Mouse (Mus musculus) heart, embryonic 10.5 days (tissue): ENCODE results near the gene Manba. TPM values are rescaled to one million over a fixed set of nuclear protein-coding genes. Genes with fewer than 3 reads are reported as not detected.
"Not testable (repeated sequence)": the region's sequence is repeated elsewhere in the genome, so short reads cannot be mapped to it uniquely, and the experiment has no call there.

Experiments
- DNase-seq: peaks from one replicate; pipeline ENCODE4 v3.0.0-alpha.2; 2017; ENCODE audit warnings: low spot score
- H3K27ac ChIP-seq: fragments of 300-500 bp; sonication (generic); 2 replicates; pipeline ENCODE4 v1.5.1; 2016; ENCODE audit warnings: mild to moderate bottlenecking
- H3K27me3 ChIP-seq: fragments of 300-500 bp; sonication (generic); 2 replicates; pipeline ENCODE4 v1.6.1; 2016; ENCODE audit warnings: mild to moderate bottlenecking; ENCODE audit not compliant: poor library complexity, insufficient read depth, severe bottlenecking
- H3K36me3 ChIP-seq: fragments of 300-500 bp; sonication (generic); 2 replicates; pipeline ENCODE4 v1.6.1; 2016; ENCODE audit warnings: mild to moderate bottlenecking, moderate library complexity
- H3K4me1 ChIP-seq: fragments of 300-500 bp; sonication (generic); 2 replicates; pipeline ENCODE4 v1.6.1; 2016; ENCODE audit warnings: mild to moderate bottlenecking
- H3K4me3 ChIP-seq: fragments of 300-500 bp; sonication (generic); 2 replicates; pipeline ENCODE4 v1.5.1; 2016; ENCODE audit warnings: mild to moderate bottlenecking, moderate library complexity
- H3K9me3 ChIP-seq: fragments of 300-500 bp; sonication (generic); 2 replicates; pipeline ENCODE4 v1.6.1; 2016; ENCODE audit warnings: mild to moderate bottlenecking, moderate library complexity
- WGBS: fragments of 180-500 bp; shearing (Covaris S2); methylation state at CpG from one replicate; pipeline ENCODE4 v1.1.7; 2016; 5-methylcytosine and 5-hydroxymethylcytosine counted together
- polyA plus RNA-seq: library from polyadenylated mRNA; unstranded; fragments of >200 nt; fragmentation: Nextera tagmentation; extraction: Ambion mirVana; gene quantifications from 2 replicates; pipeline ENCODE4 v1.2.1, GENCODE M21; 2016

Gene Manba
- polyA plus RNA-seq, 1 experiment from 2014 or later = 17.3 TPM

DNA sequence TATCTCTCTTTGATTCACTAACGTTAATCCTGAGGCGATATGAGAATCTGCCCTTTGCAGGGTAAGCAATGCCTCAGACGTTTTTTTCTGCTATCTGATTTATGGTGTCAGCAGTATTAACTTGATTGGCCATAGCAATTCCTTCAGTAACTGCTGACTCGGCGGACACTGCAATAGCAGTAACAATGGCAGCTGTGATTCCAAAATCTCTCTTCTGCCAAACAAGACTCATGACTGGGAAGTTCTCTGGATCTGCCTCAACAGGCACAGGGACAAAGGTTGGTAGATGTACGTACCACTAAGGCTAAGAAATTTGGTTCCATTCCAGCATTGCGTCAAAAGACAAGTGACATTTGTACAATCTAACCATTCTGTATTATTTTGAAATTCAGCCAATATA lies 7.9 kb downstream of the Manba start:
- not testable (repeated sequence) for H3K4me1 ChIP-seq, H3K9me3 ChIP-seq, H3K27me3 ChIP-seq, H3K27ac ChIP-seq, DNase-seq, H3K4me3 ChIP-seq
- peaks cover 17% of the 10 kb centered on the region for H3K36me3 ChIP-seq
- WGBS = 84% methylated on average over 7 of the region's 7 CpGs

DNA sequence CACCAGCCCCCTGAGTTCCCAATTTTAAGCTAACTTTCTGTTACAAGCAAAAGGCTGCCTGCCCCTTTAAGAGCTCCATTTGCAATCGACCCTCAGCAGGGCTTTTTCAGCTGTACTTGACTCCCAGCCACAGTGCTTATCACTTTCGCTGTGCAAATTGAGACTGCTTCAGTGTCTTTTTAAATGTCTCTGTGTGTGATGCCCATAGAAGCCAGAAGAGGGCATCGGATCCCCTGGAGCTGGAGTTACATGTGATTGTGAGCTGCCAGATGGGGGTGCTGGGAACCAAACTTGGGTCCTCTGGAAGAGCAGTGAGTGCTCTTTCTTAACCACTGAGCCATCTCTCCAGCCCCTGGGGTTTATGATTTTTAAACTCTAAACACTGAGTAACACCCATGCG lies 12.5 kb downstream of the Manba start:
- not testable (repeated sequence) for H3K27ac ChIP-seq, H3K27me3 ChIP-seq, H3K4me3 ChIP-seq, H3K9me3 ChIP-seq, H3K36me3 ChIP-seq, DNase-seq
- H3K4me1 ChIP-seq = peaks cover 12% of the 10 kb centered on the region
- 87% methylated on average over 4 of the region's 4 CpGs for WGBS

DNA sequence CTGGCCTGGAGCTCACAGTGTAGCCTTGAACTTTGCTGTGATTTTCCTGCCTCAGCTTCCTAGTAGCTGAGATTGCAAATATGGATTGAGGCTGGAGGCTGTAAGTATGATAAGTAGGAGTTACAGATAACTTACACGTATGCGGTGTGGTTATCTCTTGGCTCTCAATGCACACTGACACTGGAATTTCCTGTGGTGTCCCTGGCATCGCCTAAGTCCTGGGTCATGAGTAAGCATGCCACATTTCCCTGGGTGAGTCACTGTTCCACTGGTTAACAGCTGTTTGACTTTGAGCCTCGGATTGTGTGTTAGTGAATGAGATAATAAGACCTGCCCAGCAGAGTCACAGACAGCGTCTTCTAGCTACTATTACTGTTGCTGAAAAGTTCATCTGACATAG lies 13.5 kb downstream of the Manba start:
- peaks cover 17% of the 10 kb centered on the region for H3K4me1 ChIP-seq
- H3K9me3 ChIP-seq = no peaks in the 10 kb centered on the region
- WGBS = 53% methylated on average over 5 of the region's 5 CpGs
- peaks cover 9% of the 10 kb centered on the region; the same call in 1 of the 2 replicates for H3K36me3 ChIP-seq
- H3K4me3 ChIP-seq = no peak overlapping the region
- no peak for DNase-seq
- H3K27ac ChIP-seq = no peak overlapping the region
- H3K27me3 ChIP-seq = no peaks in the 10 kb centered on the region

DNA sequence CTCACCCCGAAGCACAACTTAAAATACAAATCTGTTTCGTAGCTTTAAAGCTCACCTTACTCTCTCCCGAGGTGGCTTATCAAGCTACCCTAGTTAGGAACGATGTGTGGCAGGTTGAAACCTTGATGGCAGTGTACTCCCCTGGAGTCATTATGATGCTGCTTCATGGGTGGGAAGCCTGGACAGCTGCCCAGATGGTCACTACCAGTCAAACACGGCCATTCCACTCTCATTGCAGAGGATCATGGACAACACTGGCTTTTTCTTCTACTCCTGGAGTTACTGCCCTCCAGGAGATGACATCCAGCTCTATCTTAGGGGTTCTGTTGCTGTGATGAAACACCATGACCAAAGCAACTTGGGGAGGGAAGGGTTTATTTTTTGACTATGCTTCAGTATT lies 17.7 kb downstream of the Manba start:
- Histone ChIP-seq H3K4me3 (no peak overlapping the region), H3K27ac (peak overlapping the region; percentile 54; the same call in 1 of the 2 replicates), H3K27me3 (no peaks in the 10 kb centered on the region), H3K4me1 (peaks cover 21% of the 10 kb centered on the region), H3K36me3 (peaks cover 11% of the 10 kb centered on the region; the same call in 1 of the 2 replicates), H3K9me3 (no peaks in the 10 kb centered on the region)
- 72% methylated on average over 5 of the region's 5 CpGs for WGBS
- DNase-seq = no peak

DNA sequence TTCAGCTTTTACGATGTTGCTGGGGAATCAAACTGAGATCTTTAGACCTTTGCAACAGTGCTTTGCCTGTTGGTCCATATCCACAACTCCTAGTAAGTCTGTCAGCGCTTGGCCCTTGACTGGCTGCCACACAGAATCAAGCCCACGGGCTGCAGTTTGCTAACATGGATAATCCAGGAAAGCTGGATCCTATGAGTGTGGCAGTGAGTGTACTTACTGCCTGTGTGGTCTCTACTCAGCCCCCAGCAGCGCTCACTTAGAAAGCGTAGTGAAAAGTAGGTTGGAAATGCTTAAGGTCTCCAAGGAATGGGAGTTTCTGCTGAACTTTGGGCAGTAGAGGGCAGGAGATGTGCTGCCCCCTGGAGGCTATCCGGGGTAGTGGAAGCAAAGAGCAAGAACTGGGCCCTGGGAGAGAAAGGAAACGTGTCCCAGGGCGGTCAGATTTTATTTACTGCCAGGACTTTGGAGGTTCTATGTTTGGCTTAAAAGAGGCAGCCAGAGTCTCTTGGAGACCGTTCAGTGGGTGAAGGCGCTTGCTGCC lies 20.0 kb downstream of the Manba start:
- H3K27ac ChIP-seq = no peak overlapping the region
- H3K9me3 ChIP-seq = no peaks in the 10 kb centered on the region
- peaks cover 6% of the 10 kb centered on the region; the same call in 1 of the 2 replicates for H3K36me3 ChIP-seq
- peaks cover 21% of the 10 kb centered on the region for H3K4me1 ChIP-seq
- 60% methylated on average over 10 of the region's 10 CpGs for WGBS
- H3K4me3 ChIP-seq = no peak overlapping the region
- no peaks in the 10 kb centered on the region for H3K27me3 ChIP-seq
- no peak for DNase-seq

DNA sequence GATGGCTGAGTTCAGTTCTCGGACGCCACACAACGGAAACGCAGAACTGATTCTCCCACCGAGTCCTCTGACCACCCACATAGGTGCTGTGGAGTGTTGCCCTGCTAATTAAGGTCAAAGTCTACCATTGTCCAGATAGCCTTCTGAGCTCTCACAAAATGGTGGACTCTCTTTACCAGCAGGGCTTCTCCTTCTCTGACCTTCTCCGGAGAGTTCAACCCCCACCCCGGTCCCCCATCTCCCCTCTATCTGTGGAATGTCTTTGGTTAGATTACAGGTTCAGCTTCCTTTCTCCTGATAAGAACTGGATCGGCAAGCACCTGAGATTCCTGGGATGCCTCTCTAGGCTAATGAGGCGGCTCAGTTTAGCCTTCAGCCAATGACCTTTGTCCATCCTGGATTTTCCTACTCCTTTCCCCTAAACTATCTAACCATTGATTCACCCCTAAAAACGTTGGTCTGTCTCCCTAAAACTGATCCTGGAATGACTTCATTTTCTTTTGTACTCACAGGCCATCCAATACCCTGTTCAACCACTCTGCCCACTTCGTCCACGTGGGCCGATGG lies 20.6 kb downstream of the Manba start:
- Histone ChIP-seq H3K4me1 (peaks cover 21% of the 10 kb centered on the region), H3K4me3 (no peak overlapping the region), H3K27ac (no peak overlapping the region), H3K36me3 (peaks cover 7% of the 10 kb centered on the region; the same call in 1 of the 2 replicates), H3K9me3 (no peaks in the 10 kb centered on the region), H3K27me3 (no peaks in the 10 kb centered on the region)
- no peak for DNase-seq
- WGBS = 78% methylated on average over 13 of the region's 13 CpGs

DNA sequence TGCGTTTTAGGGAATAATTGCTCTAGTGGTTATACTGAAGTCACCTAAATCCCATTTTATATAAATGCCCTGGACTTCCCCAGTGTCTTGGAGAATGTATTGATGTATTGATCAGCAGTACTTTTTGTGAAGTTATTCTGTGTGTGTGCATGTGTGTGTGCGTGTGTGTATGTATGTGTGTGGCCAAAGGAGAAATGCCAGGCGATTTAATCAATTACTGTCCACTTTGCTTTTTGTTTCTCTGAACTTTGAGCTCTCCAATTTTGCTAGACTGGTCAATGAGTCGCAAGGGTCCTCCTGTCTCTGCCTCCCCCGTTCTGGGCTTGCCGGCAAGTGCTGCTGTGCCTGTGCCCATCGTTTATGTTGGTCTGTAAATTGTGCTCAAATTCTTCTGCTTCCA lies 22.1 kb downstream of the Manba start:
- WGBS = 87% methylated on average over 7 of the region's 7 CpGs
- no peaks in the 10 kb centered on the region for H3K9me3 ChIP-seq
- DNase-seq = no peak

DNA sequence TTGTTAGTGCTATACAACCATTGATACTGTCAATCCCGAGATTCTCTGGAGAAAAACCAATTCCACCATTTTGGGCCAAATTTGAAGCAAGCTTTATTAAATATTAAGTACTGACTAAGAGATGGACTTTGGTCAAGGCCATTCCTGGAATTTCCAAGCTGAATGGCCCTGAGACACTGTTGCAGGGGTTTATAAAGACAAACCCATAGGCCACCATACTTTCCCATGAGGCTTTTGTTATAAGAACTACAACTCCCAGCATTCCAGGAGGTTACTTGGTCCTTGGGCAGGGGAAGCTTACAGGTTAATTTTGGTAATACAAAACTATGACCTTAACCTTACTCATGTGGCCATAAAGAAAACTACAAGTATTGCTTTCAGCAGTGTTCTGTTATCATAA lies 22.8 kb downstream of the Manba start:
- peaks cover 13% of the 10 kb centered on the region; the same call in 1 of the 2 replicates for H3K36me3 ChIP-seq
- H3K27me3 ChIP-seq = no peaks in the 10 kb centered on the region
- 75% methylated on average over 1 of the region's 1 CpGs for WGBS
- no peaks in the 10 kb centered on the region for H3K9me3 ChIP-seq
- H3K4me1 ChIP-seq = peaks cover 11% of the 10 kb centered on the region
- H3K27ac ChIP-seq = no peak overlapping the region
- H3K4me3 ChIP-seq = no peak overlapping the region
- no peak for DNase-seq

More for the DNA sequence above, 22.1 kb downstream of the Manba start:
- Histone ChIP-seq H3K27me3 (no peaks in the 10 kb centered on the region), H3K4me3 (no peak overlapping the region), H3K27ac (no peak overlapping the region), H3K36me3 (peaks cover 10% of the 10 kb centered on the region; the same call in 1 of the 2 replicates), H3K4me1 (peaks cover 15% of the 10 kb centered on the region)

DNA sequence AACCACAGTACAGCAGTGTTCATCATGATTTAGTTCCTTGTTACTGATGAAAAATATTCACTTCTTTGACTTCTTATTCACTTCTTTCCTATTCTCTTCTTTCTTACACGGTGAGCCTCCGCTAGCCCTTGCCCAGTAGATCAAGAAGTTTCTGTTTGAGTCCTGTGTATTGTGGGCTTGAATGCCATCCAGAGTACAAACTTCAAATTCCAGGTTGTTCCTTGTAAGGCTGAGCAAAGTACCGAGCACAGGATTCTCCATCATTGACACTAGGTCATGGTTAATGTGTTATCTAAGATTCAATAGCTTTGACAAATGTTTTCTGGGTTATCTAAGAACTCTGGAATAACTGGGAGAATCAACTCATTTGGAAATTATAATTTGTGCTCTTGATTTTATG lies 25.0 kb downstream of the Manba start:
- Histone ChIP-seq H3K27me3 (no peaks in the 10 kb centered on the region), H3K9me3 (no peaks in the 10 kb centered on the region), H3K4me3 (no peak overlapping the region), H3K36me3 (peaks cover 14% of the 10 kb centered on the region; the same call in 1 of the 2 replicates), H3K27ac (no peak overlapping the region), H3K4me1 (peaks cover 19% of the 10 kb centered on the region; the same call in 1 of the 2 replicates)
- 82% methylated on average over 3 of the region's 3 CpGs for WGBS
- DNase-seq = no peak

DNA sequence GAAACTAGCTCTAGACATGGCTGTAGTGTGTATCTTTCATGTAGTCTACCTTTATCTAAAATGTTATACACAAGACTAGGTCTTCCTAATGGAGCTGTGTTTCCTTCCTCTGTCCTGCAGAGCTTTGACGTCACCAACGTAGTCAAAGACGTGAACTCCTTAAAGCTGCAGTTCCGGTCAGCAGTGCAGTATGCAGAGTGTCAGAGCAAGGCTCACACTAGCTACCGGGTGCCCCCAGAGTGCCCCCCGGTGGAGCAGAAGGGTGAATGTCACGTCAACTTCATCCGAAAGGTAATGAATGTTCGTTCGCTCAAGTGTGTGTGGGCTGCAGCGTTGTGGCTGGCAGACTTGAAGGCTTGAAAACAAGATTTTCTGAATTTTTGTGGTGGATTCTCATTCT lies 26.3 kb downstream of the Manba start:
- no peaks in the 10 kb centered on the region for H3K27me3 ChIP-seq
- no peak overlapping the region for H3K4me3 ChIP-seq
- peaks cover 14% of the 10 kb centered on the region; the same call in 1 of the 2 replicates for H3K36me3 ChIP-seq
- peak overlapping the region; percentile 22; the same call in 1 of the 2 replicates for H3K27ac ChIP-seq
- no peak for DNase-seq
- no peaks in the 10 kb centered on the region for H3K9me3 ChIP-seq
- H3K4me1 ChIP-seq = peaks cover 24% of the 10 kb centered on the region
- 35% methylated on average over 11 of the region's 11 CpGs for WGBS

DNA sequence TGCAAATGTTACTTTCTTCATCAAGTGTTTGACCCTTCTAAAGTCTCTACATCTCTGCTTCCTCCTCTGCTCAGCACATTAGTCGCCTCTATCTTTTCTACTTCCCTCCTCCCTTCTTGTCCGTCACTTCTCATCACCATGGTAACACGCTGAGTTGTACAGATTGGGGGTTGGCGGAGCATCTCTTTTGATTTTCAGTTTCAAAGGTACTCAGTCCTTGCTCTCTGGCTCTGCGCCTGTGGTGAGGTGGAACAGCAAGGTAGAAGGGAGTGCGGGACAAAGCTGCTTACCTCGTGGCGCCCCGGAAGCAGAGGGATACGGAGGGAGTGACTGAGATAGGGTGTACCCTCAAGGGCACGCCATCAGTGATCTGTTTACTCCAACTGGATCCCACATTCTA lies 27.9 kb downstream of the Manba start:
- WGBS = 43% methylated on average over 11 of the region's 11 CpGs

DNA sequence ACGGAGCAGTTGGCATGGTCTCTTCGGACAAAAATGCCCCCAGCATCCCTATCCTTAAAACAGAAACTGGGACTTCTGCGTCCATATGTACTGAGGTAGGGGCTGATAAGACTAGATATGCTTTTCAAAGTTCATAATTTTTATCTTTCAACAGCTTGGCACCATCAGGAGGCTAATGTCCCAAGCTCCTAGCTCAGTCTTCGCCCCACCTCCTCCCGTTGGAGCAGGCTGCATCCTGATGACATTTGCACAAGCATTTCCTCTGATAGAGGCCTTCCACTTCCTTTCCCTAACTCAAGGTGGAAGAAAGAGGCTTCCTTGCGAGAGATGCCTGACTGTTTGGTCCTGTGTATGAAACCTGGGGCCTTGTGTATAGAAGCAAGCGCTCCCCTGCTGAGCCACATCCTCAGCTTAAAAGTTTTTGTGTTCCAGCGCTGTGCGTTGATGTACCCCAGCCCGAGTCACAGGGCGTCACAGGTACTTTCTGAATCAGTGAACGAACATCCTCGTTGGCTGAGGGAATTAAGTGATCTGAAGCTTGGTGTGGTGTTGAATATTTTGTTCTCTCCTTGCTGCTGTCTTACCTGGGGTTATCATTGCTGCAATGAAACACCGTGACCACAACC lies 28.5 kb downstream of the Manba start:
- H3K9me3 ChIP-seq = no peaks in the 10 kb centered on the region
- peaks cover 14% of the 10 kb centered on the region; the same call in 1 of the 2 replicates for H3K36me3 ChIP-seq
- peak overlapping the region; percentile 29 for H3K27ac ChIP-seq
- no peak overlapping the region for H3K4me3 ChIP-seq
- no peak for DNase-seq
- WGBS = 73% methylated on average over 14 of the region's 14 CpGs
- peaks cover 36% of the 10 kb centered on the region for H3K4me1 ChIP-seq
- no peaks in the 10 kb centered on the region for H3K27me3 ChIP-seq

More for the DNA sequence above, 27.9 kb downstream of the Manba start:
- no peaks in the 10 kb centered on the region for H3K9me3 ChIP-seq
- no peak for DNase-seq
- peaks cover 14% of the 10 kb centered on the region; the same call in 1 of the 2 replicates for H3K36me3 ChIP-seq
- no peaks in the 10 kb centered on the region for H3K27me3 ChIP-seq
- H3K27ac ChIP-seq = peak overlapping the region; percentile 29; the same call in 1 of the 2 replicates
- H3K4me3 ChIP-seq = peak overlapping the region; percentile 24; the same call in 1 of the 2 replicates
- peaks cover 31% of the 10 kb centered on the region for H3K4me1 ChIP-seq

DNA sequence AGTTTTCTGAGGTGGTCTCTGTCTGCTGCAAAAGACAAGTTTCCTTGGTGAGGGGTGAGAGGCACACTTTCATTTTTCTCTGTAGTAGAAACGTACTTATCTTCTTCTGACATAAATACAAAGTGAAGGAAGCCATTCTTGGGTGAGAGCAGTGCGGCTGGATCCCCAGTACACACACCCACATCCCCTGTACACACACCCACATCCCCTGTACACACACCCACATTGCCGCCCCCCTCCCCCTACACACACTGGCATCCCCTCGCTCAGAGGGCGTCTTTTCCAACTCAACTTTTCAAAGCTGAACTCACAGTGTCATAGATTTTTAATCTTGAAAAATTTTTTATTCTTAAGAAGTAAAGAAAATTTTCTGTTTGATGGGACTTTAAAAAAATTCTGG lies 29.8 kb downstream of the Manba start:
- peaks cover 47% of the 10 kb centered on the region for H3K4me1 ChIP-seq
- DNase-seq = no peak
- WGBS = 70% methylated on average over 5 of the region's 5 CpGs
- H3K36me3 ChIP-seq = peaks cover 18% of the 10 kb centered on the region; the same call in 1 of the 2 replicates
- H3K27me3 ChIP-seq = no peaks in the 10 kb centered on the region
- peak overlapping the region; percentile 80; the same call in 1 of the 2 replicates for H3K27ac ChIP-seq
- H3K4me3 ChIP-seq = no peak overlapping the region
- no peaks in the 10 kb centered on the region for H3K9me3 ChIP-seq
